Mouse (Mus musculus) bone marrow macrophage, adult 2 months (primary cell): ENCODE measurements around the gene 1700001O22Rik.

Source experiments
- CTCF ChIP-seq: IDR thresholded peaks from 2 replicates; pipeline ENCODE4 v1.5.1; 2012; ENCODE audit warnings: low read depth, mild to moderate bottlenecking, low read length, moderate library complexity
- POLR2A ChIP-seq: IDR thresholded peaks from 2 replicates; pipeline ENCODE4 v1.6.1; 2012; ENCODE audit warnings: mild to moderate bottlenecking, low read depth, low read length, borderline replicate concordance

DNA sequence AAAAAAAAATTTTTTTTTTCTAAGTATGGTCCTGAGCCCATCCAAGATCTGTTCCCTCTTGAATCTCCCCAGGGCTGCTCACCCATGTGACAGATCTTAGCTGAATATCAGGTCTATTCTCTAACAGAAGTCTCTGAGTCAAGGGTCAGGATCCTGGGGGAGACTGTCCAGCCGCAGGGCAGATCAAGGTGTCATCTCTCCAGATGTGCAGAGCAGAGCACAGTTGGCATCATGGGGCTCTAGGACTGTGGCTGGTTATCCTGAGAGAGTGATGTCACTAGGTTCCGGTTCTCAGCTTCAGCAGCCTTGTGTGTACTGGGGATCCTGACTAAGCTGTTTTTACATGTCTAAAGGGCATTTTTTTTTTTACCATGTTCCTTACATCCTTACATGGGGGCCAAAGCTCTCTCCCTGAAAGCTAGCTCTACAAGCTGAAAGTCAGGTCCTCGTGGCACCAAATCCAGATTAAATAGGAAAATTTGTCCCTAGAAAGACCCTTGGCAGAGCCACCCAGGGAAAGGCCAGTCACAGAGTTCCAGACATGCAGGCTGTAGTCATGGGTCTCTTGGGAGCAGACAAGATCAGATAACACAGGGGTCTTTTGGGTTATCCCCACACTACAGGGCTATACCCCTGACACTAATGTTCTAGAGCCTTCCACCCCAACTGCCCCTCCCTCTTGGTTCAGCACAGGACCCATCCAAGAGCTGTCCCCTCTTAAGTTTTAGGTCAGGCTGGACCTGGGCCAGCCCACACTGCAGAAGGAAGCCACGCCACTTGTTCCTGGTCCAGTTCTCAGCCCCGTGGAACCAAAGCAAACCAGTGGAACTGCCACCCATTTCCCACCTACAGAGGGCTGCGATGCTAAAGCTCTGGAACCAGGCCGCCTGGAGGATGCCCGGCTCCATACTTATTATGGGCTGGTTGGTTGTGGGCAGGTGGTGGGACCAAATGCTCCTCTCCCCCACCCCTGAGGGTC lies 20.9 kb downstream of the 1700001O22Rik start:
- TF ChIP-seq CTCF (no peak), POLR2A (no peak)
